Mouse (Mus musculus) limb, embryonic 14.5 days (tissue): ENCODE data around the gene Cyp39a1. TPM values are rescaled to one million over a fixed set of nuclear protein-coding genes. Genes with fewer than 3 reads are reported as not detected.

Source experiments
- ATAC-seq: fragments of 200-750 bp; cut with Nextera tagmentation; 2 replicates; pipeline ENCODE4 v1.8.0; 2017; ENCODE audit warnings: low read depth, moderate number of reproducible peaks, moderate TSS enrichment; ENCODE audit not compliant: low FRiP score
- DNase-seq: peaks from one replicate; pipeline ENCODE4 v3.0.0-alpha.2; 2015; ENCODE audit warnings: low spot score
- H3K27ac ChIP-seq: fragments of 300-500 bp; sonication (generic); replicated peaks from 2 replicates; pipeline ENCODE4 v1.5.1; 2014; ENCODE audit warnings: low read depth, mild to moderate bottlenecking, low read length, moderate library complexity, mixed read lengths
- H3K27me3 ChIP-seq: fragments of 300-500 bp; sonication (generic); 2 replicates; pipeline ENCODE4 v1.6.1; 2014; ENCODE audit warnings: low read length, mixed read lengths; ENCODE audit not compliant: control insufficient read depth, insufficient read depth
- H3K36me3 ChIP-seq: fragments of 300-500 bp; sonication (generic); 2 replicates; pipeline ENCODE4 v1.6.1; 2014; ENCODE audit warnings: mild to moderate bottlenecking, low read length, moderate library complexity, mixed read lengths; ENCODE audit not compliant: control insufficient read depth, insufficient read depth
- H3K4me1 ChIP-seq: fragments of 300-500 bp; sonication (generic); 2 replicates; pipeline ENCODE4 v1.6.1; 2014; ENCODE audit warnings: antibody characterized with exemption, low read length, mixed read lengths; ENCODE audit not compliant: control insufficient read depth, insufficient read depth
- H3K4me2 ChIP-seq: fragments of 300-500 bp; sonication (generic); replicated peaks from 2 replicates; pipeline ENCODE4 v1.6.1; 2014; ENCODE audit warnings: low read depth, mild to moderate bottlenecking, low read length, moderate library complexity; ENCODE audit not compliant: severe bottlenecking
- H3K4me3 ChIP-seq: fragments of 300-500 bp; sonication (generic); replicated peaks from 2 replicates; pipeline ENCODE4 v1.5.1; 2014; ENCODE audit warnings: low read length
- H3K9ac ChIP-seq: fragments of 300-500 bp; sonication (generic); 2 replicates; pipeline ENCODE4 v1.6.1; 2014; ENCODE audit warnings: mild to moderate bottlenecking, low read depth, low read length, moderate library complexity; ENCODE audit not compliant: severe bottlenecking
- H3K9me3 ChIP-seq: fragments of 300-500 bp; sonication (generic); 2 replicates; pipeline ENCODE4 v1.6.1; 2016; ENCODE audit warnings: low read length; ENCODE audit not compliant: control insufficient read depth
- POLR2A ChIP-seq: fragments of 200-500 bp; IDR thresholded peaks from 2 replicates; pipeline ENCODE4 v1.8.0; 2012; ENCODE audit warnings: inconsistent platforms, mild to moderate bottlenecking, moderate library complexity, borderline replicate concordance; ENCODE audit not compliant: insufficient read depth, insufficient read length; ENCODE audit errors: extremely low read depth
- WGBS: fragments of 180-500 bp; shearing (Covaris S2); extraction: QIAGEN DNeasy Blood & Tissue Kit; methylation state at CpG from one replicate; pipeline ENCODE4 v1.1.7; 2014; 5-methylcytosine and 5-hydroxymethylcytosine counted together
- polyA plus RNA-seq, 2 experiments: library from polyadenylated mRNA; depleted of rRNA in 1 of 2; stranded (reverse) in 1 of 2; unstranded in 1 of 2; fragments of >200 nt; fragmentation: Nextera tagmentation in 1 of 2; extraction: Ambion mirVana in 1 of 2; gene quantifications; 2 replicates each; pipeline versions ENCODE4 v1.2.1 to v1.2.3; 2012 to 2014

Gene Cyp39a1
- polyA plus RNA-seq, 2 experiments = 7.0 to 21.6 TPM

DNA sequence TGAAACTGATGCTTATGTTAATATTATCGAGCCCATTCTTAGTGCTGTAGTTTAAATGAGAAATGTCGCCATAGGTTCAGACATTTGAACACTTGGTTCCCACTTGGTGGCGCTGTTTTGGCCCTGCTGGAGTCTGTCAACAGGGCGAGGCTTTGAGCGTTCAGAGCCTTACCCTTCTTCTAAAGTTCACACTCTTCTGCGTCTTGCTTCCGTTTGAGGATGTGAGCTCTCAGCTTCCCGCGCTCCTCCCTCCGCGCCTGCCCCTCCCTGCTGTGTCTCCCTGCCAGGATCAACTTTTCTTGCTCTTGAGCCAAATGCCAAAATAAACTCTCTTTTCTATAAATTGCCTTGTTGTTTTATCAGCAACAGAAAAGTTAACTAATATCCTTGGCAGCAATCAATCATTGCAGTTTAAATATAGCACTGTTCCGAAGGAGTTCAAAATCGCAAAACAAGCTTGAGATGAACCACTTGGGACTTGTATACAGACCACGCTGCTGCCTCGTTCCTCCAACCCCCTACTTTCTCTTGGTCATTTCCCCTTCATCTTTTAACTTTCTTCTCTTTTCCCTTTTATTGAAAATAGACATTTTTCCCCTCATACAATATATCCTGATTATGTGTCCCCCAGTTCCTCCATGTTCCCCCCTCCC lies 91.5 kb downstream of the Cyp39a1 start:
- no peak for TF ChIP-seq POLR2A
- no peaks in the 10 kb centered on the region for H3K9me3 ChIP-seq
- H3K4me1 ChIP-seq = no peaks in the 10 kb centered on the region
- DNase-seq = peak; percentile 44
- H3K4me3 ChIP-seq = no peak overlapping the region
- no peak overlapping the region for H3K4me2 ChIP-seq
- no peak overlapping the region for H3K27ac ChIP-seq
- H3K9ac ChIP-seq = no peak overlapping the region
- no peaks in the 10 kb centered on the region for H3K36me3 ChIP-seq
- no peaks in the 10 kb centered on the region for H3K27me3 ChIP-seq
- no peak for ATAC-seq
- WGBS = 38% methylated on average over 15 of the region's 15 CpGs

DNA sequence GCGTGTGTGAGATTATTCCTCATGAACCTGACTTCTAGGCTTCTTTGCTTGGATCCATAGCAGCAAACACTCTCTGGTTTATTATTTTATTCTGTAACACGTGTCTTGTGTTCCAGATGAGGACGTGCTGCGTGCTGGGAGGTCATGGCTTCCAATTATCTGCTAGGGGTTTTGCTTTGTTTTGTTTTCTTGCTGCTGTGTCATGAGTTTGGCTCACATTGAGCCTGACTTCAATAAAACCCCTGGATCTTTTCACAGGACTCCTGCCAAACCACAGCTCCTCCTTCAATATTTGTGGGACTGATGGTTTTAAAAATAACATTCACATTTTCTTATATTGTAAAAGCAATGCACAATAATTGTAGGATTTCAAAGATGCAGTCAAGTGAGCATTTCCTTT lies 117.3 kb downstream of the Cyp39a1 start:
- Histone ChIP-seq H3K4me3 (no peak overlapping the region), H3K9ac (no peak overlapping the region), H3K9me3 (no peaks in the 10 kb centered on the region), H3K27ac (no peak overlapping the region), H3K27me3 (no peaks in the 10 kb centered on the region), H3K4me1 (no peaks in the 10 kb centered on the region), H3K36me3 (no peaks in the 10 kb centered on the region), H3K4me2 (no peak overlapping the region)
- ATAC-seq (no peak), DNase-seq (peak; percentile 59)
- WGBS = 67% methylated on average over 4 of the region's 4 CpGs
- TF ChIP-seq POLR2A = no peak

- 86% methylated on average over 5 of the region's 5 CpGs for WGBS
- no peaks in the 10 kb centered on the region for H3K9me3 ChIP-seq
- H3K4me2 ChIP-seq = no peak overlapping the region
- H3K4me1 ChIP-seq = no peaks in the 10 kb centered on the region
- no peaks in the 10 kb centered on the region for H3K36me3 ChIP-seq
- no peak for ATAC-seq
- no peak for DNase-seq
- no peak overlapping the region for H3K9ac ChIP-seq
- H3K27me3 ChIP-seq = no peaks in the 10 kb centered on the region
- TF ChIP-seq POLR2A = no peak
- no peak overlapping the region for H3K27ac ChIP-seq
- no peak overlapping the region for H3K4me3 ChIP-seq
Measured at GRCm38 (mm10) chr17:43788222-43788621, 121.0 kb downstream of the Cyp39a1 start.

DNA sequence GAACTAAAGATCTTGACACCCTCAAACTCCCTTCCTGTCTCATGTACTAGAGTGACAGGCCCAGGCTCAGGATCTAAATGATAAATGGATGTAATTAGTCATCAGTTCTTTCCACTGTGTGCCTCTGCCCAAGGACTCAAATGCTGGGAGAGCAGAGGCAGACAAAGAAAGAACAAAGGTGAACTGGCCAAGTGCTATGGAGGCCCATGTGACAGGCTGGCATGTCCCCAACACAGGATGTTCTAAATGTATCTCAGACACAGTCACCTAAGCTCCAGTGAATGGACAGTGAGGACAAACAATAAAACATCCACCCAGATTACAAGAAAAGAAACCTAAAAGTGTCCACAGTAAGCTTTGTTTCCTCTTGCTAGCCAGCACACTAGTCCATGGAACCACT lies 122.2 kb downstream of the Cyp39a1 start:
- Histone ChIP-seq H3K4me3 (no peak overlapping the region), H3K27ac (no peak overlapping the region), H3K36me3 (no peaks in the 10 kb centered on the region), H3K4me2 (no peak overlapping the region), H3K4me1 (no peaks in the 10 kb centered on the region), H3K27me3 (no peaks in the 10 kb centered on the region), H3K9ac (no peak overlapping the region), H3K9me3 (no peaks in the 10 kb centered on the region)
- ATAC-seq = no peak
- no peak for TF ChIP-seq POLR2A
- DNase-seq = no peak

DNA sequence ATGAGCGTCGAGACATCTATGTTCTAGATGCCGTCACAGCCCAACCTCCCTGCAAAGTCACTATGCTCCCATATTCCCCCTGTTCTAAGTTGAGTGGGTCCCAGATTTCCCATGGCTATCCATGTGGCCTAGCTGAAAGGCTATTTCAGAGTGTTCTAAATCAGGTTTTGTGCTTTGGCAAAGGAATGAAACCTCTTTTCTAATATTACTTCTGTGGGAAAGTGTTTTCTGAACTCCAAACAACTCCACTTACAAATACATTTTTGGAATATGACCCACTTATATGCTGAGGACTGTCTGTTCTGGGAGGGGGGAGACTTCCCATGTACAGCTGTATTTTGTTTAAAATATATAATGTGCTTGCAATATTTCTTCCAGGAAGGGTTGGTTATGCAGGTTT lies 124.5 kb downstream of the Cyp39a1 start:
- no peaks in the 10 kb centered on the region for H3K9me3 ChIP-seq
- ATAC-seq = no peak
- WGBS = 91% methylated on average over 3 of the region's 3 CpGs
- H3K4me1 ChIP-seq = no peaks in the 10 kb centered on the region
- H3K27me3 ChIP-seq = no peaks in the 10 kb centered on the region
- H3K9ac ChIP-seq = no peak overlapping the region
- no peak overlapping the region for H3K4me3 ChIP-seq
- no peaks in the 10 kb centered on the region for H3K36me3 ChIP-seq
- TF ChIP-seq POLR2A = no peak
- DNase-seq = no peak
- H3K27ac ChIP-seq = no peak overlapping the region
- no peak overlapping the region for H3K4me2 ChIP-seq
